Mouse (Mus musculus) kidney, embryonic 16.5 days (tissue): ENCODE results near the gene Fcgr1. TPM values are rescaled to one million over a fixed set of nuclear protein-coding genes. Genes with fewer than 3 reads are reported as not detected.
"Not testable (repeated sequence)": the region's sequence is repeated elsewhere in the genome, so short reads cannot be mapped to it uniquely, and the experiment has no call there.

ENCODE experiments used
- ATAC-seq: fragments of 200-750 bp; cut with Nextera tagmentation; 2 replicates; pipeline ENCODE4 v1.8.0; 2017; ENCODE audit warnings: moderate TSS enrichment; ENCODE audit not compliant: low FRiP score, low TSS enrichment
- H3K27ac ChIP-seq: fragments of 300-500 bp; sonication (generic); 2 replicates; pipeline ENCODE4 v1.5.1; 2014; ENCODE audit warnings: low read length
- H3K27me3 ChIP-seq: fragments of 300-500 bp; sonication (generic); 2 replicates; pipeline ENCODE4 v1.6.1; 2014; ENCODE audit warnings: low read length, control low read depth, mixed read lengths; ENCODE audit not compliant: insufficient read depth
- H3K36me3 ChIP-seq: fragments of 300-500 bp; sonication (generic); 2 replicates; pipeline ENCODE4 v1.6.1; 2014; ENCODE audit warnings: low read length, control low read depth, mixed read lengths; ENCODE audit not compliant: insufficient read depth
- H3K4me1 ChIP-seq: fragments of 300-500 bp; sonication (generic); 2 replicates; pipeline ENCODE4 v1.6.1; 2014; ENCODE audit warnings: low read length, control low read depth, mixed read lengths; ENCODE audit not compliant: insufficient read depth
- H3K4me2 ChIP-seq: fragments of 300-500 bp; sonication (generic); replicated peaks from 2 replicates; pipeline ENCODE4 v1.6.1; 2014; ENCODE audit warnings: low read depth, low read length
- H3K4me3 ChIP-seq: fragments of 300-500 bp; sonication (generic); 2 replicates; pipeline ENCODE4 v1.5.1; 2014; ENCODE audit warnings: mild to moderate bottlenecking, low read length
- H3K9ac ChIP-seq: fragments of 300-500 bp; sonication (generic); replicated peaks from 2 replicates; pipeline ENCODE4 v1.6.1; 2014; ENCODE audit warnings: low read length
- H3K9me3 ChIP-seq: fragments of 300-500 bp; sonication (generic); 2 replicates; pipeline ENCODE4 v1.6.1; 2016; ENCODE audit warnings: low read length, control low read depth
- WGBS: fragments of 180-500 bp; shearing (Covaris S2); extraction: QIAGEN DNeasy Blood & Tissue Kit; methylation state at CpG from one replicate; pipeline ENCODE4 v1.1.7; 2014; 5-methylcytosine and 5-hydroxymethylcytosine counted together
- polyA plus RNA-seq: library from polyadenylated mRNA; unstranded; fragments of >200 nt; fragmentation: Nextera tagmentation; extraction: Ambion mirVana; gene quantifications from 2 replicates; pipeline ENCODE4 v1.2.1, GENCODE M21; 2015

Gene Fcgr1
- polyA plus RNA-seq, 1 experiment from 2014 or later, result 1.9 TPM

GRCm38 (mm10) chr3:96280660-96281059 lies 13.1 kb downstream of the Fcgr1 start:
- H3K27me3 ChIP-seq, result peaks cover 11% of the 10 kb centered on the region
- ATAC-seq, result no peak
- H3K4me1 ChIP-seq, result peaks cover 13% of the 10 kb centered on the region; the same call in 1 of the 2 replicates
- 60% methylated on average over 6 of the region's 6 CpGs for WGBS
- no peak overlapping the region for H3K9ac ChIP-seq
- no peak overlapping the region for H3K4me3 ChIP-seq
- H3K4me2 ChIP-seq, result no peak overlapping the region
- H3K9me3 ChIP-seq, result no peaks in the 10 kb centered on the region
- no peak overlapping the region for H3K27ac ChIP-seq
- no peaks in the 10 kb centered on the region for H3K36me3 ChIP-seq

GRCm38 (mm10) chr3:96277800-96278624 lies 15.8 kb downstream of the Fcgr1 start:
- under 1% methylated on average over 49 of the region's 49 CpGs for WGBS
- Histone ChIP-seq H3K27ac (peak overlapping the region; percentile 92), H3K4me1 (peaks cover 9% of the 10 kb centered on the region; the same call in 1 of the 2 replicates), H3K9ac (peak overlapping the region; percentile 55), H3K9me3 (no peaks in the 10 kb centered on the region), H3K4me3 (peak overlapping the region; percentile 61), H3K4me2 (peak overlapping the region; percentile 90), H3K27me3 (no peaks in the 10 kb centered on the region; the same call in 1 of the 2 replicates), H3K36me3 (no peaks in the 10 kb centered on the region)
- peak; percentile 96 for ATAC-seq

GRCm38 (mm10) chr3:96277428-96277799 lies 16.4 kb downstream of the Fcgr1 start:
- ATAC-seq, result no peak; the same call in 1 of the 2 replicates
- H3K4me3 ChIP-seq, result peak overlapping the region; percentile 61
- peak overlapping the region; percentile 55 for H3K9ac ChIP-seq
- H3K9me3 ChIP-seq, result no peaks in the 10 kb centered on the region
- no peaks in the 10 kb centered on the region for H3K36me3 ChIP-seq
- H3K4me1 ChIP-seq, result peaks cover 9% of the 10 kb centered on the region; the same call in 1 of the 2 replicates
- 23% methylated on average over 8 of the region's 8 CpGs for WGBS
- H3K4me2 ChIP-seq, result peak overlapping the region; percentile 90
- H3K27me3 ChIP-seq, result no peaks in the 10 kb centered on the region; the same call in 1 of the 2 replicates
- H3K27ac ChIP-seq, result no peak overlapping the region; the same call in 1 of the 2 replicates

GRCm38 (mm10) chr3:96273591-96274465 lies 19.9 kb downstream of the Fcgr1 start:
- H3K4me3 ChIP-seq, result no peak overlapping the region
- WGBS, result 88% methylated on average over 17 of the region's 17 CpGs
- no peak for ATAC-seq
- no peaks in the 10 kb centered on the region; the same call in 1 of the 2 replicates for H3K27me3 ChIP-seq
- no peak overlapping the region for H3K27ac ChIP-seq
- H3K4me1 ChIP-seq, result peaks cover 9% of the 10 kb centered on the region; the same call in 1 of the 2 replicates
- H3K9ac ChIP-seq, result no peak overlapping the region
- H3K9me3 ChIP-seq, result no peaks in the 10 kb centered on the region
- H3K4me2 ChIP-seq, result no peak overlapping the region
- no peaks in the 10 kb centered on the region for H3K36me3 ChIP-seq

GRCm38 (mm10) chr3:96269511-96270474 lies 24.0 kb downstream of the Fcgr1 start, which contains the start of gene Hist2h2bb:
Gene Hist2h2bb, plus strand, starts transcription at chr3:96269752.
- H3K27me3 ChIP-seq, result no peaks in the 10 kb centered on the region
- no peaks in the 10 kb centered on the region for H3K36me3 ChIP-seq
- peak within 1 kb of the TSS; percentile 90 for H3K4me2 ChIP-seq
- WGBS, result under 1% methylated on average over 45 of the region's 45 CpGs
- H3K9me3 ChIP-seq, result no peaks in the 10 kb centered on the region
- H3K9ac ChIP-seq, result peak within 1 kb of the TSS; percentile 85
- peak within 1 kb of the TSS; percentile 98 for H3K27ac ChIP-seq
- H3K4me3 ChIP-seq, result peak within 1 kb of the TSS; percentile 66
- peak; percentile 96 for ATAC-seq
- peaks cover 14% of the 10 kb centered on the region for H3K4me1 ChIP-seq

- H3K36me3 ChIP-seq, H3K9me3 ChIP-seq, H3K27me3 ChIP-seq: not testable (repeated sequence)
- peak overlapping the region; percentile 66 for H3K4me3 ChIP-seq
- peak; percentile 53 for ATAC-seq
- H3K27ac ChIP-seq, result peak overlapping the region; percentile 98
- 2% methylated on average over 9 of the region's 44 CpGs for WGBS
- peak overlapping the region; percentile 67 for H3K4me2 ChIP-seq
- H3K9ac ChIP-seq, result peak overlapping the region; percentile 69
- H3K4me1 ChIP-seq, result peaks cover 23% of the 10 kb centered on the region
These were observed 24.9 kb downstream of the Fcgr1 start for GRCm38 (mm10) chr3:96268776-96269378.

- Histone ChIP-seq H3K27me3 (no peaks in the 10 kb centered on the region), H3K9ac (peak within 1 kb of the TSS; percentile 69), H3K27ac (peak within 1 kb of the TSS; percentile 98), H3K36me3 (no peaks in the 10 kb centered on the region), H3K9me3 (no peaks in the 10 kb centered on the region), H3K4me1 (peaks cover 24% of the 10 kb centered on the region), H3K4me3 (peak within 1 kb of the TSS; percentile 66), H3K4me2 (peak within 1 kb of the TSS; percentile 67)
- ATAC-seq, result peak; percentile 73
- WGBS, result 19% methylated on average over 28 of the region's 30 CpGs
These were observed 25.6 kb downstream of the Fcgr1 start, which contains the start of gene Hist2h3b for GRCm38 (mm10) chr3:96268051-96268775. Gene Hist2h3b, plus strand, starts transcription at chr3:96268654.

- WGBS, result 76% methylated on average over 4 of the region's 4 CpGs
- Histone ChIP-seq H3K27ac (peak overlapping the region; percentile 97), H3K9me3 (no peaks in the 10 kb centered on the region), H3K9ac (peak overlapping the region; percentile 26), H3K4me3 (no peak overlapping the region), H3K4me1 (peaks cover 24% of the 10 kb centered on the region), H3K27me3 (no peaks in the 10 kb centered on the region), H3K4me2 (0 out of 2 replicates have a peak overlapping the region, but pooled peaks have one; percentile 50), H3K36me3 (no peaks in the 10 kb centered on the region)
- ATAC-seq, result no peak
These were observed 26.2 kb downstream of the Fcgr1 start for GRCm38 (mm10) chr3:96267541-96267940.
